Mouse (Mus musculus): ENCODE measurements around the gene Cyp4f18. TPM values are rescaled to one million over a fixed set of nuclear protein-coding genes. Genes with fewer than 3 reads are reported as not detected.
"Not testable (repeated sequence)": the region's sequence is repeated elsewhere in the genome, so short reads cannot be mapped to it uniquely, and the experiment has no call there.

Gene Cyp4f18
- 0.86 and 1.2 TPM in 2 replicates for polyA plus RNA-seq (2014; fragmentation: Nextera tagmentation; extraction: Ambion mirVana)

DNA sequence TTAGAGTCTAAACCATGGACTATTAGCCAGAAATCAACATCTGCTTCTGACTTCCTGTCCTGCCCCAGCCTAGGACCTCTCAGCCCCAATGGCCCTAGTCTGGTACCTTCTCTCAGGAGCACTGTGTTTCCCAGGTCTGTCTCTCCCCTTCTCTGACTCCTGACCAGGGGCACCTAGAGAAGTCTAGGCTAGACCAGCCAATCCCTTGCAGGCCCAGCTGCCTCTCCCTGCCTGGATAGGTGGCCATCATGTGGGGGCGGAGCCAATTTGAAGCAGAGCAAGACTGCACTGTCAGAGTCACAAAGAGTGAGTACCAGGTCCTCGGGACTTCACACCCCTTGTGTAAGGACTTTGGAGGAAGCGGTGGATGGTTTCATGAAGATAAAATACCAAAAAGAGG is at the start of gene Cyp4f18:
Cyp4f18 (minus strand) TSS at position 154 of the 400 bp plus-strand sequence.
- ATAC-seq (ENCODE audit: low FRiP score, low TSS enrichment), result no peak

DNA sequence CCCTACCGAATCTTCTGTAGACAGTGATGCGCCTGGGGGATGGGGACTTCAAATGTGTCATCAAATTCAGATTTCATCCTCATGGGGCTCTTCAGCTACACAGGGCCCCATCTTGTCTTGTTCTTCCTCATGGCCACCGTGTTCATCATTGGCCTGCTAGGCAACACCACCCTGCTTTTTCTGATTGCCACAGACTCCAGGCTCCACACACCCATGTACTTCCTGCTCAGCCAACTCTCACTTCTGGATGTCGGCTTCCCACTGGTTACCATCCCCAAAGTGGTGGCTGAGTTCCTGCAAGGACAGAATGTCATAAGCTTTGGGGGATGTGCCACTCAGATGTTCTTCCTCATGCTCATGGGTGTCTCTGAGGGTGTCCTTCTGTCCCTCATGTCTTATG is 48.2 kb upstream of the Cyp4f18 start:
- not testable (repeated sequence) for H3K27me3 ChIP-seq (ENCODE audit: control insufficient read depth, insufficient read depth, low read length); H3K36me3 ChIP-seq (ENCODE audit: control insufficient read depth, insufficient read depth, low read length); ATAC-seq (ENCODE audit: low FRiP score, low TSS enrichment); H3K9me3 ChIP-seq (ENCODE audit: control insufficient read depth, low read length); H3K27ac ChIP-seq (ENCODE audit: low read depth, low read length); H3K4me2 ChIP-seq (replicated peaks; ENCODE audit: low read depth, low read length); H3K4me1 ChIP-seq (ENCODE audit: control insufficient read depth, insufficient read depth, low read length); H3K9ac ChIP-seq (ENCODE audit: low read depth, low read length); H3K4me3 ChIP-seq (ENCODE audit: low read length)
- 95% methylated on average over 3 of the region's 4 CpGs for WGBS

More for the DNA sequence above, at the start of gene Cyp4f18:
- Histone ChIP-seq H3K27ac (ENCODE audit: low read depth, low read length) (no peak within 1 kb of the TSS), H3K36me3 (ENCODE audit: control insufficient read depth, insufficient read depth, low read length) (no peaks in the 10 kb centered on the region), H3K9me3 (ENCODE audit: control insufficient read depth, low read length) (no peaks in the 10 kb centered on the region), H3K4me2 (replicated peaks; ENCODE audit: low read depth, low read length) (no peak within 1 kb of the TSS), H3K9ac (ENCODE audit: low read depth, low read length) (no peak within 1 kb of the TSS), H3K4me1 (ENCODE audit: control insufficient read depth, insufficient read depth, low read length) (no peaks in the 10 kb centered on the region), H3K27me3 (ENCODE audit: control insufficient read depth, insufficient read depth, low read length) (no peaks in the 10 kb centered on the region), H3K4me3 (ENCODE audit: low read length) (no peak within 1 kb of the TSS)
- WGBS, result 81% methylated on average over 3 of the region's 3 CpGs

DNA sequence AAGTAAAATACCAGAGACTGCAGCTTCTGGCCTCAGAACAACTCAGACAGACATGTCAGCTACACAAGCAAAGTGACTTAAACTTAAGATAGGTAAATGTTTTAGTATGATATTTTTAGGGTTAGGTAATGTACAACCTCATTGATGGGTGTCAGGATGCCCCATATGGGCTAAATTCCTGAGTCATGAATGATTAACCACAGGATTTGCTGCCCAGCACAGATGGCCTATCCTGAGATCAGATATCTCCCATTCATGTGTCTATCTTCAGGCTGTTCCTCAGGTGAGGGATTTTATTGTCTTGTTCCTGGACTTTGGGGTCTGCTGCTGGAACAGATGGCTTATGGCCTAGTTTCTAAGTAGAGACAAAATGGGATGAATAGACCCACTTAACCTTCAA is 45.2 kb upstream of the Cyp4f18 start:
- not testable (repeated sequence) for H3K4me3 ChIP-seq (ENCODE audit: low read length); H3K27ac ChIP-seq (ENCODE audit: low read depth, low read length); H3K4me1 ChIP-seq (ENCODE audit: control insufficient read depth, insufficient read depth, low read length); H3K36me3 ChIP-seq (ENCODE audit: control insufficient read depth, insufficient read depth, low read length); ATAC-seq (ENCODE audit: low FRiP score, low TSS enrichment); H3K4me2 ChIP-seq (replicated peaks; ENCODE audit: low read depth, low read length); H3K9ac ChIP-seq (ENCODE audit: low read depth, low read length); H3K27me3 ChIP-seq (ENCODE audit: control insufficient read depth, insufficient read depth, low read length); H3K9me3 ChIP-seq (ENCODE audit: control insufficient read depth, low read length)

DNA sequence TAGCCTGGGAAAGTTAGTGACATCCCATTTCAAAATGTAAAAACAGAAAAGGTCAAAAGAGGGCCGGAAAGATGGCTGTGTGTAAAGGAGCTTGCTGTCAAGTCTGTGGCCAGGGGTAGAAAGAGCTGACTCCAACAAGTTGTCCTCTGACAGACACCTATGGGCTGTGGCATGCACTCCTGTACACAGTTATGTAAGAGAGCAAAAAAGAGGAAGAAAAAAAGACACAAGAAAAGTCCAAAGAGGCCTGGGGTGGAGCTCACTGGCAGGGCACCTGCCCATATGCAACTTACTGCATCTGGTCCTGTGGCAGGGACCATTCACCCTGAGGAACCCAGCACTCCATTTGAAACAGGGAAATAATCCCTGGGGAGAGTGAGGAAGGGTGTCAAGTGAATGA is 33.1 kb upstream of the Cyp4f18 start:
- ATAC-seq (ENCODE audit: low FRiP score, low TSS enrichment), result no peak

DNA sequence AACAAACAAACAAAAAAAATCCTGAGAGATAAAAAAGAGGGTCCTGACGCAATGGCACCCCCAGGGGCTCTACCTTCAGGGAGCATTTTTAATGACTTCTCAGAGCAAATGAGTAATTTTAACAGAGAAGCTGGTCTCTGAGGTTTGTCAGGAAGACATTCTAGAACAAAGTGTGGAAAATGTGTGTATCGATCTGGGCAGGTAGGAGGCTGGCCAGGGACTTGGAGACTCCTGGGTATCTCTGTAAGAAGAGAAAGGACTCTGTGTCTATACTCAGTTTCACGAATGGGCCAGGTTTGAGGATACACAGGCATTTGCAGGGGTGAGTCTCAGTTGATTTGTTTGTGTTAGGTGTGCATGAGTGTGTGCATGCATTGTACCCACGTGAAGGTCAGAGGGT is 31.5 kb upstream of the Cyp4f18 start, which contains the start of gene Olfr372:
Olfr372 (plus strand) TSS at position 301 of the 400 bp plus-strand sequence.
- not testable (repeated sequence) for H3K27ac ChIP-seq (ENCODE audit: low read depth, low read length); H3K36me3 ChIP-seq (ENCODE audit: control insufficient read depth, insufficient read depth, low read length); H3K9ac ChIP-seq (ENCODE audit: low read depth, low read length); ATAC-seq (ENCODE audit: low FRiP score, low TSS enrichment); H3K4me3 ChIP-seq (ENCODE audit: low read length); H3K27me3 ChIP-seq (ENCODE audit: control insufficient read depth, insufficient read depth, low read length); H3K4me1 ChIP-seq (ENCODE audit: control insufficient read depth, insufficient read depth, low read length); H3K9me3 ChIP-seq (ENCODE audit: control insufficient read depth, low read length); H3K4me2 ChIP-seq (replicated peaks; ENCODE audit: low read depth, low read length)
- 83% methylated on average over 4 of the region's 4 CpGs for WGBS

More for the DNA sequence above, 33.1 kb upstream of the Cyp4f18 start:
- no peak overlapping the region for H3K4me3 ChIP-seq (ENCODE audit: low read length)
- H3K9me3 ChIP-seq (ENCODE audit: control insufficient read depth, low read length), result no peaks in the 10 kb centered on the region
- no peaks in the 10 kb centered on the region for H3K36me3 ChIP-seq (ENCODE audit: control insufficient read depth, insufficient read depth, low read length)
- no peak overlapping the region for H3K9ac ChIP-seq (ENCODE audit: low read depth, low read length)
- no peaks in the 10 kb centered on the region for H3K4me1 ChIP-seq (ENCODE audit: control insufficient read depth, insufficient read depth, low read length)
- H3K4me2 ChIP-seq (replicated peaks; ENCODE audit: low read depth, low read length), result no peak overlapping the region
- no peak overlapping the region for H3K27ac ChIP-seq (ENCODE audit: low read depth, low read length)
- no peaks in the 10 kb centered on the region for H3K27me3 ChIP-seq (ENCODE audit: control insufficient read depth, insufficient read depth, low read length)
- 80% methylated on average over 1 of the region's 1 CpGs for WGBS

DNA sequence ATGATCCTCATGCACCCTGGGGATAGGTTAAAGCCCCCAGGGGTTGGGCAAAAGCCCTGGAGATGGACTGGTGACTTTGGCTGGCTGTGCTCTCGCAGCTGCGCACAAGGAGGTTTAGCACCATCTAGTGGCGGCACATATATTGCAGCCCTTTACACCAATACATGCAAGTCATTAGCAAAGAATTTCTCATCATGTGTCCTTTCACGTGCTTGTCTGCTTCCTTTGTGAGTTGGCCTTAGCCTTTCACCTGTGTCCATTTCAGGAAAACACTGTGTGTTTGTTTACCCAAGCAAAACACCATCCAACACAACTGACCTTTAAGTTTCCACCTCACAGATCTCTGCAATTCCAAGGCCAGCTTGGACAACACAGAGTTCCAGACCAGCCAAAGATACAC is 23.5 kb upstream of the Cyp4f18 start:
- H3K4me2 ChIP-seq (replicated peaks; ENCODE audit: low read depth, low read length); ATAC-seq (ENCODE audit: low FRiP score, low TSS enrichment); H3K9ac ChIP-seq (ENCODE audit: low read depth, low read length); H3K27me3 ChIP-seq (ENCODE audit: control insufficient read depth, insufficient read depth, low read length); H3K36me3 ChIP-seq (ENCODE audit: control insufficient read depth, insufficient read depth, low read length); H3K4me1 ChIP-seq (ENCODE audit: control insufficient read depth, insufficient read depth, low read length); H3K27ac ChIP-seq (ENCODE audit: low read depth, low read length); H3K4me3 ChIP-seq (ENCODE audit: low read length); H3K9me3 ChIP-seq (ENCODE audit: control insufficient read depth, low read length): not testable (repeated sequence)
- 49% methylated on average over 4 of the region's 4 CpGs for WGBS

DNA sequence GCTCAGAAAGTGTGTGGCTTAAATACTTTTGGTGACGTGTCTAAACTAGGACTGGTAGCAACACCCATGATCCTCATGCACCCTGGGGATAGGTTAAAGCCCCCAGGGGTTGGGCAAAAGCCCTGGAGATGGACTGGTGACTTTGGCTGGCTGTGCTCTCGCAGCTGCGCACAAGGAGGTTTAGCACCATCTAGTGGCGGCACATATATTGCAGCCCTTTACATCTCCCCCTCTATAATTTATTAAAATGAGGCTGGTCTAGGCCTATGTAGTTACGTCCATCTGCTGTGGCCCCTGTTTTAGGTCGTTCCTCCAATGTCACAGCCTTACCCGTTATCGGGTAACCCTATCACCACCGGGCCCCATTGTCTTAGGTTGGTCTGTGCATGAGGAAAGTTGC is 15.5 kb upstream of the Cyp4f18 start:
- not testable (repeated sequence) for H3K9ac ChIP-seq (ENCODE audit: low read depth, low read length); H3K36me3 ChIP-seq (ENCODE audit: control insufficient read depth, insufficient read depth, low read length); H3K4me1 ChIP-seq (ENCODE audit: control insufficient read depth, insufficient read depth, low read length); H3K4me2 ChIP-seq (replicated peaks; ENCODE audit: low read depth, low read length); H3K9me3 ChIP-seq (ENCODE audit: control insufficient read depth, low read length); H3K27ac ChIP-seq (ENCODE audit: low read depth, low read length); H3K27me3 ChIP-seq (ENCODE audit: control insufficient read depth, insufficient read depth, low read length); ATAC-seq (ENCODE audit: low FRiP score, low TSS enrichment); H3K4me3 ChIP-seq (ENCODE audit: low read length)
- 26% methylated on average over 3 of the region's 9 CpGs for WGBS

DNA sequence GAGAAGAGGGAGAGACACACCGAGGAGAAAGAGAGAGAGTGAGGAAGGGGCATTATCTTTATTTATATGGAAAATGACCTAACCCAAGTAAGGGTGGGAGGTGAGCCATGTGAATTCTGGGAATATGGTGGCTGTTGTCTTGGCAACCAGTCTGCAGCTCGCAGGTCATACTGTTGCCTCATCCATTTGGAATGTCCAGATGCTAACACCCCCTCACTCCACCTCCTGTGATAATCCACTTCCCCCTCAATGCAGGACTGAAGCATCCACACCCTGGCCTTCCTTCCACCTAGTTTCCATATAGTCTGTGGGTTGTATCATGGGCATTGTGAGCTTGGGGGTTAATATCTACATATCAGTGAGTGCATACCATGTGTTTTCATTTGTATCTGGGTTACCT is 10.4 kb upstream of the Cyp4f18 start:
- H3K4me3 ChIP-seq (ENCODE audit: low read length), result no peak overlapping the region
- H3K27me3 ChIP-seq (ENCODE audit: control insufficient read depth, insufficient read depth, low read length), result no peaks in the 10 kb centered on the region
- H3K27ac ChIP-seq (ENCODE audit: low read depth, low read length), result no peak overlapping the region
- ATAC-seq (ENCODE audit: low FRiP score, low TSS enrichment), result no peak
- no peaks in the 10 kb centered on the region for H3K36me3 ChIP-seq (ENCODE audit: control insufficient read depth, insufficient read depth, low read length)
- WGBS, result 71% methylated on average over 2 of the region's 2 CpGs
- H3K9ac ChIP-seq (ENCODE audit: low read depth, low read length), result no peak overlapping the region
- no peaks in the 10 kb centered on the region for H3K4me1 ChIP-seq (ENCODE audit: control insufficient read depth, insufficient read depth, low read length)
- H3K9me3 ChIP-seq (ENCODE audit: control insufficient read depth, low read length), result no peaks in the 10 kb centered on the region
- H3K4me2 ChIP-seq (replicated peaks; ENCODE audit: low read depth, low read length), result no peak overlapping the region

DNA sequence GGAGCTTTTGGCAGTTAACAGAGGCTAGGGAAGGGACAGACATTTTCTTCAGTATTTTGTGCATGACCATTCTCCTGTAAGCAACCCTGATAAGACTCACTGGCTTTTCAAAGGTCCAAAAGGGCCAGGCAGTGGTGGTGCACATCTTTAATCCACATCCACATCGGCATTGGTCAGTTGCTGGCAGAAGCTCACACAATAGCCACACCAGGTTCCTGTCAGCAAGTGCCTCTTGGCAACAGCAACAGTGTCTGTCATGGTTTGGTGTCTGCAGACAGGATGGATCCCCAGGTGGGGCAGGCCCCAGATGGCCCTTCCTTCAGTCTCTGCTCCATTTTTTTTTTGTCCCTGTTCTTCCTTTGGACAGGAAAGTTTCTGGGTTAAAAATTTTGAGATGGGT is 9.6 kb upstream of the Cyp4f18 start:
- H3K9ac ChIP-seq (ENCODE audit: low read depth, low read length); ATAC-seq (ENCODE audit: low FRiP score, low TSS enrichment); H3K9me3 ChIP-seq (ENCODE audit: control insufficient read depth, low read length); H3K27ac ChIP-seq (ENCODE audit: low read depth, low read length); H3K27me3 ChIP-seq (ENCODE audit: control insufficient read depth, insufficient read depth, low read length); H3K4me1 ChIP-seq (ENCODE audit: control insufficient read depth, insufficient read depth, low read length); H3K4me2 ChIP-seq (replicated peaks; ENCODE audit: low read depth, low read length); H3K4me3 ChIP-seq (ENCODE audit: low read length); H3K36me3 ChIP-seq (ENCODE audit: control insufficient read depth, insufficient read depth, low read length): not testable (repeated sequence)
- 93% methylated on average over 1 of the region's 1 CpGs for WGBS

DNA sequence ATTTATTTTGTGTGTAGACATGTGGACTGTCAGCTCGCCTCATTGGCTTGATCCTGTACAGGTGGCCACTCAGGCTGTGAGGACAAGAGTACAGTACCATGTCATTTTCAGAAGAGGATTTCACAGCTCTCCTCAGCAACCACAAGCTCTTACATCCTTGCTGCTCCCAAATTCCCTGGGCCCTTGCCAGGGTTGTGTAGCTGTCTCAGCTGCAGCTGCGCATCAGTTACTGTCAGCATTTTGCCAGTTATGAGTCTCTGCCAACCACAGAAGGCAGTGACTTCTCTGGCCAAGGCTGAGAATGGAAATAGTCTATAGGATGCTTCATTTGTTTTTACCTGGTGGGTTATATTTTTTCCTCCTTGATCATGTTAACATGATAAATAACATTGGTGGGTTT is 8.7 kb upstream of the Cyp4f18 start:
- Histone ChIP-seq H3K4me1 (ENCODE audit: control insufficient read depth, insufficient read depth, low read length) (no peaks in the 10 kb centered on the region), H3K4me2 (replicated peaks; ENCODE audit: low read depth, low read length) (no peak overlapping the region), H3K9ac (ENCODE audit: low read depth, low read length) (no peak overlapping the region), H3K9me3 (ENCODE audit: control insufficient read depth, low read length) (no peaks in the 10 kb centered on the region), H3K27ac (ENCODE audit: low read depth, low read length) (no peak overlapping the region), H3K27me3 (ENCODE audit: control insufficient read depth, insufficient read depth, low read length) (no peaks in the 10 kb centered on the region), H3K4me3 (ENCODE audit: low read length) (no peak overlapping the region), H3K36me3 (ENCODE audit: control insufficient read depth, insufficient read depth, low read length) (no peaks in the 10 kb centered on the region)
- 80% methylated on average over 2 of the region's 2 CpGs for WGBS
- ATAC-seq (ENCODE audit: low FRiP score, low TSS enrichment), result no peak
